Mouse (Mus musculus): ENCODE data around the gene Sval1. TPM values are rescaled to one million over a fixed set of nuclear protein-coding genes. Genes with fewer than 3 reads are reported as not detected.

Gene Sval1
- polyA plus RNA-seq (2016; fragmentation: Nextera tagmentation; extraction: Ambion mirVana), result not detected in 2 replicates

- no peak within 1 kb of the TSS for H3K4me3 ChIP-seq
- no peak within 1 kb of the TSS for H3K27ac ChIP-seq
- DNase-seq (ENCODE audit: low spot score), result no peak
- no peaks in the 10 kb centered on the region for H3K27me3 ChIP-seq (ENCODE audit: insufficient read depth, poor library complexity, severe bottlenecking)
- no peaks in the 10 kb centered on the region for H3K9me3 ChIP-seq
- no peaks in the 10 kb centered on the region for H3K4me1 ChIP-seq
- 56% methylated on average over 1 of the region's 1 CpGs for WGBS
- no peaks in the 10 kb centered on the region for H3K36me3 ChIP-seq
Measured at GRCm38 (mm10) chr6:41951330-41951729, at the start of gene Sval1. Gene Sval1 (plus strand): TSS chr6:41951630.

GRCm38 (mm10) chr6:41911625-41912024, 39.8 kb upstream of the Sval1 start:
- 77% methylated on average over 5 of the region's 5 CpGs for WGBS
- Histone ChIP-seq H3K27me3 (ENCODE audit: insufficient read depth, poor library complexity, severe bottlenecking) (no peaks in the 10 kb centered on the region), H3K9me3 (no peaks in the 10 kb centered on the region), H3K36me3 (no peaks in the 10 kb centered on the region), H3K4me1 (no peaks in the 10 kb centered on the region), H3K4me3 (no peak overlapping the region), H3K27ac (no peak overlapping the region)
- DNase-seq (ENCODE audit: low spot score), result no peak

- WGBS, result 80% methylated on average over 2 of the region's 2 CpGs
- Histone ChIP-seq H3K9me3 (no peaks in the 10 kb centered on the region), H3K27me3 (ENCODE audit: insufficient read depth, poor library complexity, severe bottlenecking) (no peaks in the 10 kb centered on the region)
Measured at GRCm38 (mm10) chr6:41914883-41915282, 36.5 kb upstream of the Sval1 start.

GRCm38 (mm10) chr6:41967840-41968239, 16.4 kb downstream of the Sval1 start, which contains the start of gene Sval3:
Gene Sval3 (plus strand): TSS chr6:41968140.
- no peak for DNase-seq (ENCODE audit: low spot score)
- H3K27me3 ChIP-seq (ENCODE audit: insufficient read depth, poor library complexity, severe bottlenecking), result no peaks in the 10 kb centered on the region
- no peaks in the 10 kb centered on the region for H3K4me1 ChIP-seq
- no peaks in the 10 kb centered on the region for H3K9me3 ChIP-seq
- H3K27ac ChIP-seq, result no peak within 1 kb of the TSS
- WGBS, result 71% methylated on average over 1 of the region's 1 CpGs
- no peak within 1 kb of the TSS for H3K4me3 ChIP-seq
- no peaks in the 10 kb centered on the region for H3K36me3 ChIP-seq

More at GRCm38 (mm10) chr6:41914883-41915282, 36.5 kb upstream of the Sval1 start:
- H3K36me3 ChIP-seq, result no peaks in the 10 kb centered on the region
- no peak overlapping the region for H3K27ac ChIP-seq
- no peak for DNase-seq (ENCODE audit: low spot score)
- H3K4me1 ChIP-seq, result no peaks in the 10 kb centered on the region
- H3K4me3 ChIP-seq, result no peak overlapping the region

Other genes starting within 250 kb of the Sval1 start
- 21.0 and 28.3 TPM in 2 replicates for gene Kel, start 247.3 kb upstream of the Sval1 start, polyA plus RNA-seq (2016; fragmentation: Nextera tagmentation; extraction: Ambion mirVana)
- gene Olfr459, start 176.5 kb upstream of the Sval1 start, polyA plus RNA-seq (2016; fragmentation: Nextera tagmentation; extraction: Ambion mirVana), result not detected in 2 replicates
- gene Pip, start 104.1 kb upstream of the Sval1 start, polyA plus RNA-seq (2016; fragmentation: Nextera tagmentation; extraction: Ambion mirVana), result not detected in 2 replicates
- gene Sval2, start 98.6 kb upstream of the Sval1 start, polyA plus RNA-seq (2016; fragmentation: Nextera tagmentation; extraction: Ambion mirVana), result not detected in 2 replicates
- gene Sval3, start 16.5 kb downstream of the Sval1 start, polyA plus RNA-seq (2016; fragmentation: Nextera tagmentation; extraction: Ambion mirVana), result not detected in 2 replicates
- gene Sva, start 86.8 kb downstream of the Sval1 start, polyA plus RNA-seq (2016; fragmentation: Nextera tagmentation; extraction: Ambion mirVana), result not detected in 2 replicates
- gene Tas2r139, start 189.3 kb downstream of the Sval1 start, polyA plus RNA-seq (2016; fragmentation: Nextera tagmentation; extraction: Ambion mirVana), result not detected in 2 replicates

All from heart, embryonic 10.5 days (tissue).